Mouse (Mus musculus) hindbrain, embryonic 11.5 days (tissue): ENCODE results near the gene Aox3. TPM values are rescaled to one million over a fixed set of nuclear protein-coding genes. Genes with fewer than 3 reads are reported as not detected.

Experiments
- ATAC-seq: fragments of 200-750 bp; cut with Nextera tagmentation; 2 replicates; pipeline ENCODE4 v1.8.0; 2017; ENCODE audit warnings: mild to moderate bottlenecking, moderate TSS enrichment, moderate library complexity; ENCODE audit not compliant: low FRiP score
- DNase-seq: peaks from one replicate; pipeline ENCODE4 v3.0.0-alpha.2; 2015; ENCODE audit warnings: low spot score
- H3K27ac ChIP-seq: fragments of 300-500 bp; sonication (generic); 2 replicates; pipeline ENCODE4 v1.5.1; 2014; ENCODE audit warnings: mild to moderate bottlenecking, low read depth, low read length
- H3K27me3 ChIP-seq: fragments of 300-500 bp; sonication (generic); 2 replicates; pipeline ENCODE4 v1.6.1; 2014; ENCODE audit warnings: mild to moderate bottlenecking, low read length, moderate library complexity, mixed read lengths; ENCODE audit not compliant: control insufficient read depth, insufficient read depth
- H3K36me3 ChIP-seq: fragments of 300-500 bp; sonication (generic); 2 replicates; pipeline ENCODE4 v1.6.1; 2014; ENCODE audit warnings: mild to moderate bottlenecking, low read length, moderate library complexity, mixed read lengths; ENCODE audit not compliant: control insufficient read depth, insufficient read depth
- H3K4me1 ChIP-seq: fragments of 300-500 bp; sonication (generic); replicated peaks from 2 replicates; pipeline ENCODE4 v1.6.1; 2014; ENCODE audit warnings: low read length, mixed read lengths; ENCODE audit not compliant: control insufficient read depth, insufficient read depth
- H3K4me2 ChIP-seq: fragments of 300-500 bp; sonication (generic); replicated peaks from 2 replicates; pipeline ENCODE4 v1.6.1; 2014; ENCODE audit warnings: mild to moderate bottlenecking, low read depth, low read length
- H3K4me3 ChIP-seq: fragments of 300-500 bp; sonication (generic); 2 replicates; pipeline ENCODE4 v1.5.1; 2014; ENCODE audit warnings: low read depth, low read length
- H3K9ac ChIP-seq: fragments of 300-500 bp; sonication (generic); 2 replicates; pipeline ENCODE4 v1.6.1; 2014; ENCODE audit warnings: low read depth, low read length
- H3K9me3 ChIP-seq: fragments of 300-500 bp; sonication (generic); 2 replicates; pipeline ENCODE4 v1.6.1; 2016; ENCODE audit warnings: low read length; ENCODE audit not compliant: control insufficient read depth
- WGBS: fragments of 180-500 bp; shearing (Covaris S2); extraction: QIAGEN DNeasy Blood & Tissue Kit; methylation state at CpG from one replicate; pipeline ENCODE4 v1.1.7; 2014; 5-methylcytosine and 5-hydroxymethylcytosine counted together
- polyA plus RNA-seq: library from polyadenylated mRNA; unstranded; fragments of >200 nt; fragmentation: Nextera tagmentation; extraction: Ambion mirVana; gene quantifications from 2 replicates; pipeline ENCODE4 v1.2.1, GENCODE M21; 2014

Aox3 gene
- polyA plus RNA-seq, 1 experiment from 2014 or later = not detected

DNA sequence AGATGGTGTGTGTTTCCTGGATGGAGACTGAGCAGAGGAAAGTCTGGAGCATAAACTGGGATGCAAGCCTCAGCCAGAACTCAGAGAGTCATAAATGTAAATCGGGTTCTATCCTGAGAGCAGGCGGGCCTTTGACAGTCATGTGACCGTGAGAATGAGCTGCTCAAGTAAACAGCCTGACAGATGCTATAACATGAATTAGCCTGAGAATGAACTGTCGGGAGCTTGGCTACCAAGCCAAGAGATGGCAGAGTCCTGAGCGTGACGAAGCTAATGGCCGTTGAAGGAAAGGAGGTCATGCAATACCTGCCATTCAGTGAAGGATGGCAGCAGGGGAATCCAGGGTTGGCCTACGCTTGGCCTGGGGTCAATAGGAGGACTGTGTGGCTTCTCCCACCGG lies 84.1 kb downstream of the Aox3 start:
- no peak overlapping the region for H3K4me2 ChIP-seq
- WGBS = 77% methylated on average over 9 of the region's 9 CpGs
- H3K27ac ChIP-seq = no peak overlapping the region
- DNase-seq (no peak), ATAC-seq (no peak)
- no peaks in the 10 kb centered on the region for H3K4me1 ChIP-seq
- no peaks in the 10 kb centered on the region for H3K9me3 ChIP-seq
- H3K9ac ChIP-seq = no peak overlapping the region
- no peaks in the 10 kb centered on the region for H3K27me3 ChIP-seq
- no peak overlapping the region for H3K4me3 ChIP-seq
- no peaks in the 10 kb centered on the region for H3K36me3 ChIP-seq

DNA sequence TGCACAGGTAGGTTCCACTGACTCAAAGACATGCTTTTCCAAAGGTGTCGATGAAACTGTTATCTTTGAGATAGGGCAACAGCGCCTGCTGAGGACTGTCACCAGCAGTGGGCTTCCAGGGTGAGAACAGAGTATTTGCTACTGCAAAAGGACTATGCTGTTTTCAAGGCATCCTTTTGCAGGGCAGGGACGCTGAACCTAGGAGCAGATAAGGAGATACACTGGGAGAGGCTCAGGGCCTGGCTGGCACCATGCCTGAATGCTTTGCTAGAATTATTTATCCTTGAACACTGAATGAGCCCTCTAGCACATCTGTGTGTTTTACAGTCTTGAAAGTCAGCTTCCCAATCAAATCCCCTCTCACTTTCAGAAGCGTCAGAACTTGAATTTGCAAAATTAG lies 85.5 kb downstream of the Aox3 start:
- H3K27me3 ChIP-seq = no peaks in the 10 kb centered on the region
- WGBS = 86% methylated on average over 4 of the region's 4 CpGs
- DNase-seq = no peak
- H3K4me3 ChIP-seq = no peak overlapping the region
- H3K9me3 ChIP-seq = no peaks in the 10 kb centered on the region
- no peak overlapping the region for H3K9ac ChIP-seq
- H3K27ac ChIP-seq = no peak overlapping the region
- H3K4me1 ChIP-seq = no peaks in the 10 kb centered on the region
- H3K4me2 ChIP-seq = no peak overlapping the region
- H3K36me3 ChIP-seq = no peaks in the 10 kb centered on the region
- ATAC-seq = no peak

DNA sequence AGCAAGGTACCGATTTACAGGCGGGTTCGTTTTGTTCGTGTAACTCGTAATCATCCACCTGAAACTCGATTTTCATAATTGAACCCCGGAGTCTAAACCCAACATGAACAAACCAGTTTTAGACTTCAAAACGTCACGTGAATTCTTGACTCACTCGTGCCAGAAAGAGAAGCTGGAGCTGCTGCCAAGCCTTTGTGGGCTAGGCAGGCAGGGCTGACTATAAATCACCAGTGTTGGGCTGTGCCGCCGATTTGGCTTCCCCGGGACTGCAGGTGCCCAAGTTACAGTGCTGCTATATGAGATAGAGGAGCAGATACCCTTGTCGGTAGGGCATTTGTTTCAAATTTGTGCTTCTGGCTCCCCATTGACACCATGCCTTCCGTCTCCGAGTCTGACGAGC lies 97.3 kb downstream of the Aox3 start, which contains the start of gene Aox4:
Aox4 (plus strand) TSS at position 195 of the 400 bp plus-strand sequence.
- no peaks in the 10 kb centered on the region for H3K4me1 ChIP-seq
- H3K27me3 ChIP-seq = no peaks in the 10 kb centered on the region
- H3K4me3 ChIP-seq = no peak within 1 kb of the TSS
- WGBS = 86% methylated on average over 17 of the region's 17 CpGs
- H3K27ac ChIP-seq = no peak within 1 kb of the TSS
- H3K4me2 ChIP-seq = no peak within 1 kb of the TSS
- no peaks in the 10 kb centered on the region for H3K9me3 ChIP-seq
- H3K36me3 ChIP-seq = no peaks in the 10 kb centered on the region
- H3K9ac ChIP-seq = no peak within 1 kb of the TSS
- ATAC-seq (no peak), DNase-seq (no peak)

DNA sequence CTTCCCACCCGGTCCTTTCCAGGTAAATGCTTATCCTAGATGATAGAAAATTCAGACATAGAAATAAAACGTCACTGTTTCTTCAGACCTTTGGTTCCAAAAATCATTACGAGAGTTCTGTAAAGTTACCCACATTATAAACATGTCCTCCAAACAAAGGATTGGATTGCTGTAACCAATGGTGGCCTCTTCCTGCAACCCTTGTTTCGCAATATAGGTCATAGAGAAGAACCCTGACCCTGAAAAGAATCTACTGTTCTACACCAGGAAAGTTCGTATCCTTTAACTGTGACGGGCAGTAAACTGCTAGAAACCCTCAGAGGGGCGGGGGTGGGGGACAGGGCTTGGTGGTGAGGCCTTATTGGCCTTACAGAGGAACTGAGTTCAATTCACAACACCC lies 99.9 kb downstream of the Aox3 start:
- Histone ChIP-seq H3K4me3 (no peak overlapping the region), H3K4me1 (no peaks in the 10 kb centered on the region), H3K27me3 (no peaks in the 10 kb centered on the region), H3K27ac (no peak overlapping the region), H3K9ac (no peak overlapping the region), H3K4me2 (no peak overlapping the region), H3K9me3 (no peaks in the 10 kb centered on the region), H3K36me3 (no peaks in the 10 kb centered on the region)
- ATAC-seq = no peak
- 84% methylated on average over 7 of the region's 7 CpGs for WGBS
- no peak for DNase-seq

DNA sequence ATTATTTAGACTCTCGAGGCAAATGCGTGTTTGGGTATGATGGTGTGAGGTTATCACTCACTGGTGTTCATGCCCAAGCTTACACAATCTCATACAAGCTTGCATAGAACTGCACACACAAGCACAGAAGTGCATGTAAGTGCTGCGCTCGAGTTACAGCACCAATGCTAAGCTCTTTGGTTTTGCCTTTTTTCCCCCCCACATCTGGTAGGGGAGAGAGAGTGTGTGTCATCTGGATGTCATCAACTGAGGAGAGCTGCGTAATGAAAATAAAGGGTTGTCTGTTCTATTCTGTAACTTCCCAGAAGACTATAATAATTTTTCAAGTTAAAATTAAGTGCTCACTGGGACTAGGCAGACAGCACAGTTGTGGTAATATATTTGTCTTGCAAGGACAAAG lies 100.9 kb downstream of the Aox3 start:
- Histone ChIP-seq H3K27me3 (no peaks in the 10 kb centered on the region), H3K9ac (no peak overlapping the region), H3K36me3 (no peaks in the 10 kb centered on the region), H3K27ac (no peak overlapping the region), H3K4me1 (no peaks in the 10 kb centered on the region), H3K9me3 (no peaks in the 10 kb centered on the region), H3K4me3 (no peak overlapping the region), H3K4me2 (no peak overlapping the region)
- ATAC-seq = no peak
- DNase-seq = no peak
- 81% methylated on average over 5 of the region's 5 CpGs for WGBS

DNA sequence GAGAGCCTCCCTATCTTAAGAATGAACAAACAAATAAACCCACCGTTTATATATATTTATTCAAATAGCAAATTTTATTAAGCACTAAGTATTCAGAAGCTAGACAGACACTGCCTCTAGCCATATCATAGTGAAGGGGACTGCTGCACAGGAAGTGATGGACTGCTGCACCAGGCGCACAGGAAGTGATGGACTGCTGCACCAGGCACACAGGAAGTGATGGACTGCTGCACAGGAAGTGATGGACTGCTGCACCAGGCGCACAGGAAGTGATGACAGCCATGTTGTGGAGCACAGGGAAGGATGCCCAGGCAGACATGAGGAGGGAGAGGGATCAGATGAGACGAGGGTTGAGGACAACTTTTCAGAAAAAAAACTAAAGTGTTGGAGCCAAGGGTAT lies 102.4 kb downstream of the Aox3 start:
- DNase-seq = no peak
- Histone ChIP-seq H3K9me3 (no peaks in the 10 kb centered on the region), H3K36me3 (no peaks in the 10 kb centered on the region), H3K4me3 (no peak overlapping the region), H3K27ac (no peak overlapping the region), H3K4me2 (no peak overlapping the region), H3K9ac (no peak overlapping the region), H3K27me3 (no peaks in the 10 kb centered on the region), H3K4me1 (no peaks in the 10 kb centered on the region)
- no peak for ATAC-seq
- WGBS = 89% methylated on average over 4 of the region's 4 CpGs

DNA sequence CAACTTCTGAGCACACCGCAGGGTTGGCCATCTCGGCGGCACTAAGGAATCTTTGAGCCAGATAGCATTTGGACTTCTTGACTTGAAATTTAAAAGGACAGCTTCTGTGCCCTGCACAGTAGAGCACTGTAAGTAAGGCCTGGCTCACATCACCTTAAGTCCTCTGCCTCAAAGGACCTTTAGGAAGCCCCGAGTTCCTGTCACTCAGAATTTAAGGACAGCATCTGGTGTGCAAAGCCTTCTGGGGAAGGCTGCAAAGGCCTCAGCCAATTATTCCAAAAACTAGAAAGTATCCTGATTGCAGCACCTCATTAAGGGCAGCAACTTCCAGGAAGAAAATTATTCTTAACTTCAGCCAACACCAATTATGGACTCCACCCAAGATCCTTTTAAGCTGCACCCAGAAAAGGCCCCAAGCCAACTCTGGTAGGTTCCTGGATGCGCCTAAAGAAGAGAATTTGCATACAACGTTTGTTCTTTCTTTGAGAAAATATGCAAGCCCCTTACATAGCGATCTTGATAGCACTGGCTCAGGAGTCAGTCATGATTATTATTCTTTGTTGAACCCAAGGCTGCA lies 103.1 kb downstream of the Aox3 start:
- ATAC-seq (no peak), DNase-seq (no peak)
- Histone ChIP-seq H3K4me2 (no peak overlapping the region), H3K27me3 (no peaks in the 10 kb centered on the region), H3K36me3 (no peaks in the 10 kb centered on the region), H3K4me3 (no peak overlapping the region), H3K9ac (no peak overlapping the region), H3K4me1 (no peaks in the 10 kb centered on the region), H3K27ac (no peak overlapping the region), H3K9me3 (no peaks in the 10 kb centered on the region)
- 88% methylated on average over 7 of the region's 7 CpGs for WGBS

DNA sequence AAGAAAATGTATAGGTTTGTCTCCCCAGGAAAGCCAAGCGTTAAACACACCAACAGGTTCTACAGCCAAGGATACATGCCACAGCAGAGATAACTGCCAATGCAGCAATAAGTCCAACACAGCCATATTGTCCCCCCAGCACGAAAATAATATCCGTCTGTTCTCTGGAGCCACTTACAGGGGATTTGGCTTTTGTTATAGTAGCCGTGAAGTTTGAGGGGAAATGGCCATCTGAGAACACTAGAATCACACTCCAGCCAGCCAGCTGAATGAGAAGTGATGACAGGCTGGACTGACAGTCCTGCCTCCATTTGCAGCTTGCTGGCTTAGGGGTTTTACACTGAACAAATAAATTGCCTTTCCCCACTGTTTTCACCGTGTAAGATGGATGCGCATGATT lies 108.1 kb downstream of the Aox3 start:
- Histone ChIP-seq H3K9me3 (no peaks in the 10 kb centered on the region), H3K27me3 (no peaks in the 10 kb centered on the region), H3K36me3 (no peaks in the 10 kb centered on the region), H3K4me3 (no peak overlapping the region), H3K9ac (no peak overlapping the region), H3K27ac (no peak overlapping the region), H3K4me1 (no peaks in the 10 kb centered on the region), H3K4me2 (no peak overlapping the region)
- no peak for DNase-seq
- ATAC-seq = no peak
- WGBS = 73% methylated on average over 6 of the region's 6 CpGs

DNA sequence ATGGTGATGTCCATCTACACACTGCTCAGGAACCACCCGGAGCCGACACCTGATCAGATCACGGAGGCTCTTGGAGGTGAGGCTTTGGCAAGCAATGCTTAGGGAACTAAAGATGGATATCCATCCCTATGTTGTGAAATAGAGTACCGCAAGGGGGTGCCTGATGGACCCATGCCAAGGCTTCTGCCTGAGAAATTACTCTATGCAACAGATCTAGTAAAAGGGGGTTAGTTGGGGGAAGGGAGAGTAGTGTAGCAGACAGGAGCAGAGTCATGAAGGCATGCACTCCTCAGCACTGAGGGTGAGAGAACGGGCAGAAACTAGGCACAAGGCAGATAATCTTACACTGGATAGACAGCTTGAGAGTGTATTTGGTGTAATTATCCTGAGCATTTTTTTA lies 108.9 kb downstream of the Aox3 start:
- H3K4me3 ChIP-seq = no peak overlapping the region
- ATAC-seq (no peak), DNase-seq (no peak)
- H3K4me1 ChIP-seq = no peaks in the 10 kb centered on the region
- H3K9ac ChIP-seq = no peak overlapping the region
- H3K36me3 ChIP-seq = no peaks in the 10 kb centered on the region
- no peaks in the 10 kb centered on the region for H3K9me3 ChIP-seq
- H3K4me2 ChIP-seq = no peak overlapping the region
- no peak overlapping the region for H3K27ac ChIP-seq
- 92% methylated on average over 5 of the region's 5 CpGs for WGBS
- H3K27me3 ChIP-seq = no peaks in the 10 kb centered on the region
